Mouse (Mus musculus): ENCODE measurements around the gene 1700025G04Rik. TPM values are rescaled to one million over a fixed set of nuclear protein-coding genes. Genes with fewer than 3 reads are reported as not detected.
A peak's percentile ranks its signal among the peaks of the same experiment; 100 is the strongest.

The 1700025G04Rik gene
- polyA plus RNA-seq, 1 experiment from 2014 or later = 29.3 TPM

GRCm38 (mm10) chr1:152096045-152096444 lies 6.1 kb upstream of the 1700025G04Rik start:
- Histone ChIP-seq H3K9ac (replicated peaks; ENCODE audit: low read length) (no peak overlapping the region), H3K27me3 (ENCODE audit: control insufficient read depth, insufficient read depth, low read length) (no peaks in the 10 kb centered on the region), H3K9me3 (replicated peaks; ENCODE audit: control insufficient read depth, low read length) (no peaks in the 10 kb centered on the region), H3K27ac (replicated peaks; ENCODE audit: low read depth, low read length) (no peak overlapping the region), H3K4me2 (ENCODE audit: low read depth, low read length) (no peak overlapping the region), H3K36me3 (replicated peaks; ENCODE audit: control insufficient read depth, insufficient read depth, low read depth, low read length) (no peaks in the 10 kb centered on the region), H3K4me1 (ENCODE audit: control insufficient read depth, insufficient read depth, low read length) (no peaks in the 10 kb centered on the region), H3K4me3 (ENCODE audit: low read depth, low read length) (no peak overlapping the region)
- ATAC-seq (replicated peaks; ENCODE audit: insufficient number of reproducible peaks, low FRiP score, low TSS enrichment, low read depth) (no peak), DNase-seq (ENCODE audit: low spot score) (no peak)
- WGBS = 66% methylated on average over 3 of the region's 3 CpGs

GRCm38 (mm10) chr1:152090564-152091545 lies 930 bp upstream of the 1700025G04Rik start:
- DNase-seq (ENCODE audit: low spot score) = peak; percentile 55
- peak overlapping the region; percentile 85 for H3K9ac ChIP-seq (replicated peaks; ENCODE audit: low read length)
- no peaks in the 10 kb centered on the region for H3K4me1 ChIP-seq (ENCODE audit: control insufficient read depth, insufficient read depth, low read length)
- no peaks in the 10 kb centered on the region; the same call in 1 of the 2 replicates for H3K36me3 ChIP-seq (replicated peaks; ENCODE audit: control insufficient read depth, insufficient read depth, low read depth, low read length)
- peak overlapping the region; percentile 85 for H3K4me2 ChIP-seq (ENCODE audit: low read depth, low read length)
- peak; percentile 84 for ATAC-seq (replicated peaks; ENCODE audit: insufficient number of reproducible peaks, low FRiP score, low TSS enrichment, low read depth)
- peak overlapping the region; percentile 88 for H3K4me3 ChIP-seq (ENCODE audit: low read depth, low read length)
- peak overlapping the region; percentile 73 for H3K27ac ChIP-seq (replicated peaks; ENCODE audit: low read depth, low read length)
- WGBS = under 1% methylated on average over 36 of the region's 36 CpGs
- no peaks in the 10 kb centered on the region for H3K9me3 ChIP-seq (replicated peaks; ENCODE audit: control insufficient read depth, low read length)
- no peaks in the 10 kb centered on the region for H3K27me3 ChIP-seq (ENCODE audit: control insufficient read depth, insufficient read depth, low read length)

GRCm38 (mm10) chr1:152089526-152089925 lies 399 bp downstream of the 1700025G04Rik start:
- WGBS = 0% methylated on average over 24 of the region's 25 CpGs
- H3K9ac ChIP-seq (replicated peaks; ENCODE audit: low read length) = peak overlapping the region; percentile 85
- DNase-seq (ENCODE audit: low spot score) (peak; percentile 40), ATAC-seq (replicated peaks; ENCODE audit: insufficient number of reproducible peaks, low FRiP score, low TSS enrichment, low read depth) (peak; percentile 24; the same call in 1 of the 2 replicates)
- H3K4me2 ChIP-seq (ENCODE audit: low read depth, low read length) = peak overlapping the region; percentile 85
- no peaks in the 10 kb centered on the region; the same call in 1 of the 2 replicates for H3K36me3 ChIP-seq (replicated peaks; ENCODE audit: control insufficient read depth, insufficient read depth, low read depth, low read length)
- H3K4me1 ChIP-seq (ENCODE audit: control insufficient read depth, insufficient read depth, low read length) = no peaks in the 10 kb centered on the region
- H3K27me3 ChIP-seq (ENCODE audit: control insufficient read depth, insufficient read depth, low read length) = no peaks in the 10 kb centered on the region
- peak overlapping the region; percentile 88 for H3K4me3 ChIP-seq (ENCODE audit: low read depth, low read length)
- peak overlapping the region; percentile 73 for H3K27ac ChIP-seq (replicated peaks; ENCODE audit: low read depth, low read length)
- no peaks in the 10 kb centered on the region for H3K9me3 ChIP-seq (replicated peaks; ENCODE audit: control insufficient read depth, low read length)

GRCm38 (mm10) chr1:152088791-152089401 lies 1.0 kb downstream of the 1700025G04Rik start:
- H3K9me3 ChIP-seq (replicated peaks; ENCODE audit: control insufficient read depth, low read length) = no peaks in the 10 kb centered on the region
- DNase-seq (ENCODE audit: low spot score) = peak; percentile 46
- H3K27me3 ChIP-seq (ENCODE audit: control insufficient read depth, insufficient read depth, low read length) = no peaks in the 10 kb centered on the region
- no peaks in the 10 kb centered on the region; the same call in 1 of the 2 replicates for H3K36me3 ChIP-seq (replicated peaks; ENCODE audit: control insufficient read depth, insufficient read depth, low read depth, low read length)
- H3K4me1 ChIP-seq (ENCODE audit: control insufficient read depth, insufficient read depth, low read length) = no peaks in the 10 kb centered on the region
- no peak for ATAC-seq (replicated peaks; ENCODE audit: insufficient number of reproducible peaks, low FRiP score, low TSS enrichment, low read depth)
- no peak overlapping the region for H3K27ac ChIP-seq (replicated peaks; ENCODE audit: low read depth, low read length)
- peak overlapping the region; percentile 85 for H3K4me2 ChIP-seq (ENCODE audit: low read depth, low read length)
- WGBS = 4% methylated on average over 16 of the region's 16 CpGs
- H3K4me3 ChIP-seq (ENCODE audit: low read depth, low read length) = peak overlapping the region; percentile 88
- peak overlapping the region; percentile 85 for H3K9ac ChIP-seq (replicated peaks; ENCODE audit: low read length)

- peak overlapping the region; percentile 19 for H3K4me2 ChIP-seq (ENCODE audit: low read depth, low read length)
- H3K4me3 ChIP-seq (ENCODE audit: low read depth, low read length) = no peak overlapping the region
- no peaks in the 10 kb centered on the region for H3K27me3 ChIP-seq (ENCODE audit: control insufficient read depth, insufficient read depth, low read length)
- DNase-seq (ENCODE audit: low spot score) = no peak
- H3K9me3 ChIP-seq (replicated peaks; ENCODE audit: control insufficient read depth, low read length) = no peaks in the 10 kb centered on the region
- WGBS = 58% methylated on average over 5 of the region's 5 CpGs
- ATAC-seq (replicated peaks; ENCODE audit: insufficient number of reproducible peaks, low FRiP score, low TSS enrichment, low read depth) = no peak
- H3K27ac ChIP-seq (replicated peaks; ENCODE audit: low read depth, low read length) = no peak overlapping the region
- H3K4me1 ChIP-seq (ENCODE audit: control insufficient read depth, insufficient read depth, low read length) = no peaks in the 10 kb centered on the region
- no peaks in the 10 kb centered on the region; the same call in 1 of the 2 replicates for H3K36me3 ChIP-seq (replicated peaks; ENCODE audit: control insufficient read depth, insufficient read depth, low read depth, low read length)
- no peak overlapping the region for H3K9ac ChIP-seq (replicated peaks; ENCODE audit: low read length)
Measured at GRCm38 (mm10) chr1:152088030-152088429, 1.9 kb downstream of the 1700025G04Rik start.

GRCm38 (mm10) chr1:152086951-152087350 lies 3.0 kb downstream of the 1700025G04Rik start:
- Histone ChIP-seq H3K4me3 (ENCODE audit: low read depth, low read length) (no peak overlapping the region), H3K36me3 (replicated peaks; ENCODE audit: control insufficient read depth, insufficient read depth, low read depth, low read length) (no peaks in the 10 kb centered on the region; the same call in 1 of the 2 replicates), H3K9ac (replicated peaks; ENCODE audit: low read length) (no peak overlapping the region), H3K4me2 (ENCODE audit: low read depth, low read length) (no peak overlapping the region), H3K9me3 (replicated peaks; ENCODE audit: control insufficient read depth, low read length) (no peaks in the 10 kb centered on the region), H3K4me1 (ENCODE audit: control insufficient read depth, insufficient read depth, low read length) (no peaks in the 10 kb centered on the region), H3K27ac (replicated peaks; ENCODE audit: low read depth, low read length) (no peak overlapping the region), H3K27me3 (ENCODE audit: control insufficient read depth, insufficient read depth, low read length) (no peaks in the 10 kb centered on the region)
- 41% methylated on average over 3 of the region's 3 CpGs for whole genome bisulfite sequencing
- no peak for DNase-seq (ENCODE audit: low spot score)
- ATAC-seq (replicated peaks; ENCODE audit: insufficient number of reproducible peaks, low FRiP score, low TSS enrichment, low read depth) = no peak

GRCm38 (mm10) chr1:152085561-152085960 lies 4.4 kb downstream of the 1700025G04Rik start:
- no peak overlapping the region for H3K4me3 ChIP-seq (ENCODE audit: low read depth, low read length)
- H3K9me3 ChIP-seq (replicated peaks; ENCODE audit: control insufficient read depth, low read length) = no peaks in the 10 kb centered on the region
- no peak for DNase-seq (ENCODE audit: low spot score)
- no peaks in the 10 kb centered on the region for H3K27me3 ChIP-seq (ENCODE audit: control insufficient read depth, insufficient read depth, low read length)
- H3K27ac ChIP-seq (replicated peaks; ENCODE audit: low read depth, low read length) = no peak overlapping the region
- 81% methylated on average over 5 of the region's 5 CpGs for WGBS
- H3K4me1 ChIP-seq (ENCODE audit: control insufficient read depth, insufficient read depth, low read length) = no peaks in the 10 kb centered on the region
- no peak overlapping the region for H3K4me2 ChIP-seq (ENCODE audit: low read depth, low read length)
- no peak overlapping the region for H3K9ac ChIP-seq (replicated peaks; ENCODE audit: low read length)
- no peaks in the 10 kb centered on the region for H3K36me3 ChIP-seq (replicated peaks; ENCODE audit: control insufficient read depth, insufficient read depth, low read depth, low read length)
- no peak for ATAC-seq (replicated peaks; ENCODE audit: insufficient number of reproducible peaks, low FRiP score, low TSS enrichment, low read depth)

Measured in embryonic facial prominence, embryonic 11.5 days (tissue).